Mouse (Mus musculus): ENCODE results near the gene Fbln2.

Fbln2 gene

GRCm38 (mm10) chr6:91192851-91193545 lies 19.3 kb upstream of the Fbln2 start:
- no peak for DNase-seq (ENCODE audit: low spot score)

- no peak for DNase-seq (ENCODE audit: low spot score)
These were observed 13.8 kb upstream of the Fbln2 start for GRCm38 (mm10) chr6:91198456-91198855.

- DNase-seq (ENCODE audit: low spot score): no peak
These were observed 11.6 kb upstream of the Fbln2 start for GRCm38 (mm10) chr6:91200429-91201188.

GRCm38 (mm10) chr6:91201881-91202341 lies 10.3 kb upstream of the Fbln2 start:
- no peak for DNase-seq (ENCODE audit: low spot score)

- no peak for DNase-seq (ENCODE audit: low spot score)
These were observed 9.7 kb upstream of the Fbln2 start for GRCm38 (mm10) chr6:91202571-91202970.

- DNase-seq (ENCODE audit: low spot score): no peak
These were observed 6.9 kb upstream of the Fbln2 start for GRCm38 (mm10) chr6:91205346-91205745.

- DNase-seq (ENCODE audit: low spot score): no peak
These were observed 6.5 kb upstream of the Fbln2 start for GRCm38 (mm10) chr6:91205791-91206190.

GRCm38 (mm10) chr6:91207491-91207890 lies 4.8 kb upstream of the Fbln2 start:
- DNase-seq (ENCODE audit: low spot score): no peak

GRCm38 (mm10) chr6:91209780-91210179 lies 2.5 kb upstream of the Fbln2 start:
- DNase-seq (ENCODE audit: low spot score): no peak

GRCm38 (mm10) chr6:91210852-91211251 lies 1.4 kb upstream of the Fbln2 start:
- no peak for DNase-seq (ENCODE audit: low spot score)

- DNase-seq (ENCODE audit: low spot score): no peak
These were observed 316 bp downstream of the Fbln2 start for GRCm38 (mm10) chr6:91212571-91212970.

- DNase-seq (ENCODE audit: low spot score): no peak
These were observed 1.3 kb downstream of the Fbln2 start for GRCm38 (mm10) chr6:91213287-91214218.

GRCm38 (mm10) chr6:91215454-91215853 lies 3.2 kb downstream of the Fbln2 start:
- DNase-seq (ENCODE audit: low spot score): no peak

GRCm38 (mm10) chr6:91218445-91218844 lies 6.2 kb downstream of the Fbln2 start:
- DNase-seq (ENCODE audit: low spot score): no peak

GRCm38 (mm10) chr6:91218871-91219270 lies 6.6 kb downstream of the Fbln2 start:
- DNase-seq (ENCODE audit: low spot score): no peak

GRCm38 (mm10) chr6:91220062-91220461 lies 7.8 kb downstream of the Fbln2 start:
- no peak for DNase-seq (ENCODE audit: low spot score)

GRCm38 (mm10) chr6:91221094-91221493 lies 8.8 kb downstream of the Fbln2 start:
- DNase-seq (ENCODE audit: low spot score): no peak

GRCm38 (mm10) chr6:91222694-91223346 lies 10.6 kb downstream of the Fbln2 start:
- no peak for DNase-seq (ENCODE audit: low spot score)

GRCm38 (mm10) chr6:91224939-91225338 lies 12.7 kb downstream of the Fbln2 start:
- no peak for DNase-seq (ENCODE audit: low spot score)

- no peak for DNase-seq (ENCODE audit: low spot score)
These were observed 13.1 kb downstream of the Fbln2 start for GRCm38 (mm10) chr6:91225346-91225745.

GRCm38 (mm10) chr6:91226058-91226457 lies 13.8 kb downstream of the Fbln2 start:
- no peak for DNase-seq (ENCODE audit: low spot score)

GRCm38 (mm10) chr6:91228980-91229379 lies 16.7 kb downstream of the Fbln2 start:
- DNase-seq (ENCODE audit: low spot score): no peak

Data from T-cell, adult 2 months (primary cell).